Mouse (Mus musculus): ENCODE data around the gene F2rl3. TPM values are rescaled to one million over a fixed set of nuclear protein-coding genes. Genes with fewer than 3 reads are reported as not detected.

The F2rl3 gene
- 2.6 and 2.9 TPM in 2 replicates for total RNA-seq (2015)
- 3.0 and 3.1 TPM in 2 replicates for total RNA-seq (2017)

DNA sequence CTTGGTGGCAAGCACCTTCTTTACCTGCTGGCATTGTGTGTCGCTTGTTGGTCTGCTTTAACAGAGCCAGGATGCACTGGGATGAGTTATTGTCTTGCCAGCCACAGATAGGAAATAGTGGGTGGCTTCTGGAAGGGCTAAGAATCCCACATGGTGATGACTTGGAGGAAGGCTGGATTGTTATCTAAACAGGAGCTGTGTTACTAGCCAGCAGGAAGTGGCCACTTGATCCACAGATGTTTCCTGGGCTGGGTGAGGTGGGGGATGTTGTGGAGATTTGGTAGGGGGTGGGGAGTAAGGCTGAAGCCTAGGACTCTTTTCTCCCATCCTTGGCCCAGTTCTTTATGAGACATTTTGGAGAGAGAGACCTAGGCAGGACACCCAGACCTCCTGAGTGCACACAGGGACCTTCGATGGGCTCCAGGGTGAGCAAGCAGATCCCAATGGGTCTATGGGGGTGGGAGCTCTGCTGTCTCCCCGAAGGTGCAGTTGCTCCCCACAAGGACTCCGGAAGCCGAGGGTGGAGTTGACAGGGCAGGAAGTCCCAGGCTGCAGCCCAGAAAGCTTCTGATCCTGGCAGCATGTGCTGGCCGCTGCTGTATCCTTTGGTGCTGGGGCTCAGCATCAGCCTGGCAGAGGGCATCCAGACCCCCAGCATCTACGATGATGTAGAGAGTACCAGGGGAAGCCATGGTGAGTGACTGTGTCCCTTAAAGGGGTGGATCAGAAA, at the start of gene F2rl3:
Gene F2rl3, plus strand, starts transcription at position 559 of the 730 bp plus-strand sequence.
- peak; percentile 56 for ATAC-seq (replicated peaks; ENCODE audit: poor library complexity)

DNA sequence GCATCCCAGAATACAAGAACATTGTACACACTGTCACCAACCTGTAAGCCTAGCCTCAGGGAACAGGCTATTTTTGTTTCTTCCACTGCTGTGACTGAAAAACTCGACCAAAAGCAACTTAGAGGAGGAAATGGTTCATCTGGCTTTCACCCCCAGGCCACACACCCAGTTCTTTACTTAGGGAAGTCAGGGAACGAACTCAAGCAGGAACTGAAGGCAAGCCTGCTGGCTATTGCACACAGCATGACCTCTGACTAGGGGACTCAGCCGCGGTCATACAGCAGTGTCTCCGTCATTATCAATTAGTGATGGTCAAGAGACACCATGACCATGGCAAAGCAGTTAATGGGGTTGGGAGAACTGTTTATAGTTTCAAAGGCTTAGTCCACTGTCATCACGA, 49.1 kb upstream of the F2rl3 start:
- ATAC-seq (replicated peaks; ENCODE audit: poor library complexity), result peak; percentile 47

DNA sequence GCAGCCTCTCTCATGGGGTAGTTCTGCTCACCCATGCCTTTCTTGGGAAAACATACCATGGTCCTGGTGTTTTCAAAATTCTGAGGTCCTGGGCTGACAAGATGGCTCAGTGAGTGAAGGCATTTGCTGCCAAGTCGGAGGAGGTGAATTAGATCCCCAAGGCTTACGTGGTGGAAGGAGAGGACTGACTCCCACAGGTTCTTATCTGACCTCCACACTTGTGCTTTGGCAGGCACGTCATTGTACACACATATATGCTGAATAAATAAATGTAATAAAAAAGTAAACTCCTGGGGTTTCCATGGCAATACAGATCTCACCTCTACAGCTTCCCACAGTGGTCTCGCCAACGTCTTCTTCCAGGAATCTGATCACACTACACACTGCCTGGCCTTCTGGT, 45.1 kb upstream of the F2rl3 start:
- ATAC-seq (replicated peaks; ENCODE audit: poor library complexity), result peak; percentile 83

GRCm38 (mm10) chr8:72720541-72720940, 41.1 kb upstream of the F2rl3 start:
- ATAC-seq (replicated peaks; ENCODE audit: poor library complexity), result no peak

DNA sequence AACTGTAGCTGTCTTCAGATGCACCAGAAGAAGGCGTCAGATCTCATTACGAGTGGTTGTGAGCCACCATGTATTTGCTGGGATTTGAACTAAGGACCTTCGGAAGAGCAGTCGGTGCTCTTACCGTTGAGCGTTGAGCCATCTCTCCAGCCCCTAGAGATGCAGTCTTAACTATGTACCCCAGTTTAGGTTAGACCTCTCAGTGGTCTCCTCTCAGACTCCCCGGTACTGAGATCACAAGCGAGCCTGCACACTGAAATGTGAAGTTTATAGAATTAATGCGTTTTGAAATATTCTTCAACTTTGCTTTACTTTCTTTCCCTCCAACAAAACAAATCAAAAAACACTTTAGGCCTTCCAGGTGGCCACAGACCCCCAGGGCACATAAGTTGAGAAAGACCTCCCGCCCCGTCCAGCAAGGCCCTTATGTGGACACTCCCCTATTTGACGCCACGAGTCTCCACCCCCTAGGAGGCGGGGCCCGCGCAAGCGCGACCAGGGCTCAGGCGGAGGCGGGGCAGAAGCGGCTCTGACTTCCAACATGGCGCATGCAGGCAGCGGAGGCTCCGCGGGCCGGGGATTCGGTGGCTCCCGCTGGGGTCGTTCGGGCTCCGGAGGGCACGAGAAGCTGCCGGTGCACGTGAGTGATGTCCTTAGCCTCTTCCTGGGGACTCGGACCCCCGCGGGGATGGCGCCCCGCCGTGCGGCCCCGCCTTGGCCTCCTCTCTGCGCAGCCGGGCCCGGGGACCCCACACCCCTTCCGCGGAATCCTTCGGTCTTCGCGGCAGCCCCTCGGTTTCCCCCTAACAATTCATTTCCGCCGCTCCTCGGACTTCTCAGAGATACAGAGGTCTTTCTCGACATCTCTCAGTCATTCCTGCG, 38.7 kb upstream of the F2rl3 start, which contains the start of gene Sin3b:
Gene Sin3b, plus strand, starts transcription at position 517 of the 882 bp plus-strand sequence.
- peak; percentile 98 for ATAC-seq (replicated peaks; ENCODE audit: poor library complexity)

DNA sequence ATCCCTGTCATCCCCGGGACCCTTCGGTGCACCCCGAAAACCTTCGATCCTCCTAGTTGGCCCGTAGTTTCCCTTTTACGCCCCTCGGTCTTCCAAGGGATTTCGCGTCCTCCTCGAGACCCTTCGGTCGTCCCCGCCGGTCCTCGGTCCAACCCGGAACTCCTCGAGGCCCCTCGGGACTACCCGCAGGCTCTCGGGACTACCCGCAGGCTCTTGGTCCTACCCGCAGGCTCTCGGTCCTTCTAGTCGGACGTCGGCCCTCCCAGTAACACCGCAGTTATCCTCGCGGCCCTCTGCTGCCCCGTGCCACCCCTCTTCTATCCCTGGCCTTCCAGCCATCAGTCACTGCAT, 38.1 kb upstream of the F2rl3 start:
- peak; percentile 38 for ATAC-seq (replicated peaks; ENCODE audit: poor library complexity)

GRCm38 (mm10) chr8:72728636-72729035, 33.0 kb upstream of the F2rl3 start:
- ATAC-seq (replicated peaks; ENCODE audit: poor library complexity), result no peak

DNA sequence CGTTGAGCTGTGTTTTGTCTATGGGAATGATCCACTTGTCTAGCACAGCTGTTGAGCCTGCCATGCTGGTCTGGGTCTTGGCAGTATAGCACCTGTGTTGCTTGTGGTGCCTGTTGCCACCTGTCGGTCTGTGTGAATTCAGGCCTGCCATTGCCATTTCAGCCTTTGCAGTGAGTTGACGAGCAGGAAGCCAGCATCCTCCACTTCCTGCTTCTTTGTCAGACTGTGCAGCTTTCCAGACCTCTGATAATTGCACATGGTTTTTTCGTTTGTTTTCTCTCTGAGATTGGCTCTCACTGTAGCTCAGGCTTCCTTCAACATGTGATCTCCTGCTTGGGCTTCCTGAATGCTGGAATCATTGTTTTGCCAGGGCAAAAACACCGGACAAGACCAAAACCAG, 26.7 kb upstream of the F2rl3 start:
- no peak for ATAC-seq (replicated peaks; ENCODE audit: poor library complexity)

GRCm38 (mm10) chr8:72736868-72737267, 24.8 kb upstream of the F2rl3 start:
- ATAC-seq (replicated peaks; ENCODE audit: poor library complexity), result no peak

GRCm38 (mm10) chr8:72746061-72746460, 15.6 kb upstream of the F2rl3 start:
- ATAC-seq (replicated peaks; ENCODE audit: poor library complexity), result peak; percentile 84

- ATAC-seq (replicated peaks; ENCODE audit: poor library complexity), result no peak
Measured at GRCm38 (mm10) chr8:72749846-72750245, 11.8 kb upstream of the F2rl3 start.

DNA sequence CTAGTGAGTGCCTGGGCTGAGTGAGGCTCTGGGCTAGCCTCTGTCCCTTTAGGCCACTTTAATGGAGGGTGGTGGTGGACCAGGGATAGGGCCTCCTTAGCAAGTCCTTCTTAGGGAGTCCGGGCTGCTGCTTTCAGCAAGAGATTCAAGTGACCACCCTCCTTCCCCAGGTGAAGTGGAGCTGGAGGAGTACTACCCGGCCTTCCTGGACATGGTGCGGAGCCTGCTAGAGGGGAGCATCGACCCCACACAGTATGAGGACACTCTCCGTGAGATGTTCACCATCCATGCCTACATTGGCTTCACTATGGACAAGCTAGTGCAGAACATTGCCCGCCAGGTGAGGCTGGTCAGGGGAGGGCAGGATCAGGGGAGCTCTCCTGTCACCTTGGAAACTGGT, 11.4 kb upstream of the F2rl3 start:
- no peak for ATAC-seq (replicated peaks; ENCODE audit: poor library complexity)

- ATAC-seq (replicated peaks; ENCODE audit: poor library complexity), result no peak
Measured at GRCm38 (mm10) chr8:72751126-72751525, 10.6 kb upstream of the F2rl3 start.

DNA sequence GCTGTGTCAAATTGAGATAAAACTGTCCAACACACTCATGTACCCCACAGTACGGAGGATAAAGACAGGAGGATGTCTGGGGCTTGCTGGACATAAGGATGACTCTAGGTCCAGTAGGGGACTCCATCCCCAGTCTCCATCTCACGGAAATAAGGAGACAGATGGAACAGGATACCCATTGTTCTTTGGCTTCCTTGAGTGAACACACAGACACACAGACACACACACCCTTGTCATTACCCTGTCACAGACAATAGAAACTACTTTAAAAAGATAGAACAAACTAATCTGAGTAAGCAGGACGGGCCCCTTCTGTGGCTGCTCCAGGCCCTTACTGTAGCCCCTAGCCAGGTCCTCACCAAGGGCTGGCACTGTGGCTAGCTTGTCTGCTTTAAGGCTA, 9.4 kb upstream of the F2rl3 start:
- ATAC-seq (replicated peaks; ENCODE audit: poor library complexity), result no peak

- no peak for ATAC-seq (replicated peaks; ENCODE audit: poor library complexity)
Measured at GRCm38 (mm10) chr8:72753165-72753564, 8.5 kb upstream of the F2rl3 start.

DNA sequence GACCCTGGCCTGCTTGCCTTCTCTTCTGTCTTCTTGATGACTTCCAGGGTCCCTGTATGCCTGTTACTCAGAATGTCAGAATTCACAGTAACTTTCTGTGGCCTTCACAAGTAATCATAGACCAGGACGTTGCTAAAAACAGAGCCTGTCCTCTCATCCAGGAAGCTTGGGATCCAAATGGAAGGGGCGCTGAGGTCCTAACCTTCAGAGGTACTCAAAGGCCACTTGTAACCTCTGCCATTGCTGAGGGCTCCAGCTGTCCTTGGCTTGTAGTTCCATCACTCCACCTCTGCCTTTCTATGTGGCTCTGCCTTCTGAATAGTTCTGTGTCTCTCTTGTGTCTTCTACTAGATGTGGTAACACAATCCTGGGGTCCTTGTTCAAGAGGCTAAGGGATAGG, 7.9 kb upstream of the F2rl3 start:
- ATAC-seq (replicated peaks; ENCODE audit: poor library complexity), result no peak

GRCm38 (mm10) chr8:72756031-72756430, 5.6 kb upstream of the F2rl3 start:
- no peak for ATAC-seq (replicated peaks; ENCODE audit: poor library complexity)

DNA sequence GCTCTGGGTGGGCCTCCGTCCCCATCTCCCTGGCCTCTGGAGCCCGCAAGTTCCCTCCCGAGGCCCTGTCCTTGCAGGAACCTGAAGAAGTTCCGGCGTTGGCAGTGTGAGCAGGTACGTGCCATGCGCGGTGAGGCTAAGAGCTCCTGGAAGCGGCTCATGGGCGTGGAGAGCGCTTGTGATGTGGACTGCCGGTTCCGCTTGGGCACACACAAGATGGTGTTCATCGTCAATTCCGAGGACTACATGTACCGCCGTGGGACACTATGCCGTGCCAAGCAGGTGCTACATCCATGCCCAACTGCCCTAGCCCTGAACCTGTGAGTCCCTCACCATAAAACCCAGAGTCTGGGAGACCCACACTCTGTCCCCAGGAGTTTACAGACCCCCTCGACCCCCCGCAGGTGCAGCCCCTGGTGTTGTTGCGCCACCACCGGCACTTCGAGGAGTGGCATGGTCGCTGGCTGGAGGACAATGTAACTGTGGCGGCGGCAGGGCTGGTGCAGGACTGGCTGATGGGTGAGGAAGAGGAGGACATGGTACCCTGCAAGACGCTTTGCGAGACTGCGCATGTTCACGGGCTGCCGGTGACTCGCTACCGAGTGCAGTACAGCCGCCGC, 4.8 kb upstream of the F2rl3 start:
- ATAC-seq (replicated peaks; ENCODE audit: poor library complexity), result no peak

DNA sequence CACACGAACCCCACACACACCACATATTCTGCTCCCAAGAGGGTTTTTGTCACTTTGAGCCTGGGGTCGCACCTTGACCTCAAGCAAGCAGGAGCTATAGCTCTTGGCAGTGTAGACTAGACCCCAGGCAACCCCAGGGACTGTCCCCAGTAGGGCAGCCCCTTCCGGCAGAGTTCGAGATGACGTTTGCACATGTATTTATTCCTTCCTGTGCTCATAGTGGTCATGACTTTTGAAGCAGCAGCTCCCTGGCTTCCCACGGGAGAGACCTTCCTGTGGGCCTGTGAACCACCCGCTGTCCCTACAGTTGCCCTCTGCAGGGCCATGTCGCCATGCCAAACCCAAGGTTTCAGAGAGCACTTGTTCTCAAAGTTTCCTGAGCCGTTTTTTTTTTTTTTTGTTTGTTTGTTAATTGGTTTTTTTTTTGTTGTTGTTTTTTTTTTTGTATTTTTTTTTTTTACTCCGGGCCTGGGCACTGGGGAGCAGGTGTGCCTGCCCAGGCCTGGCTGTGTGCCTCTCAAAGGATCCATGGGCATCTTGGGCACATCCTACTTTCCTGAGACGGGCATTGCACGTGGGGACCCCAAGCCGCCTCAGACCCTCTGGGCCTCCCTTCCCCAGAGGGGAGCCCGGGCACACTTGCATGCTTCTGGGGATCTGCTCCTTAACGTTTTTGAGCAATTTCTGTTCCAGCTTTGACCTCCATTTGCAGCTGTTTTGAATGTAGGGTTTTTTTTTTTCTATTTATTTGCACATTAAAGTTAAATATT, 4.1 kb upstream of the F2rl3 start:
- ATAC-seq (replicated peaks; ENCODE audit: poor library complexity), result no peak

- ATAC-seq (replicated peaks; ENCODE audit: poor library complexity), result no peak
Measured at GRCm38 (mm10) chr8:72758310-72758709, 3.4 kb upstream of the F2rl3 start.

GRCm38 (mm10) chr8:72760216-72760615, 1.5 kb upstream of the F2rl3 start:
- ATAC-seq (replicated peaks; ENCODE audit: poor library complexity), result no peak

All from megakaryocyte progenitor cell, adult 5-6 weeks (primary cell).